Mouse (Mus musculus) stomach, postnatal 0 days (tissue): ENCODE measurements around the gene Zfp385a.

ENCODE experiments used
- CTCF ChIP-seq: IDR thresholded peaks from 2 replicates; pipeline ENCODE4 v1.5.1; 2016; ENCODE audit warnings: antibody characterized with exemption, low read depth, mild to moderate bottlenecking, moderate library complexity
- EP300 ChIP-seq: optimal IDR thresholded peaks from 2 replicates; pipeline ENCODE3; 2016; ENCODE audit warnings: antibody characterized with exemption

DNA sequence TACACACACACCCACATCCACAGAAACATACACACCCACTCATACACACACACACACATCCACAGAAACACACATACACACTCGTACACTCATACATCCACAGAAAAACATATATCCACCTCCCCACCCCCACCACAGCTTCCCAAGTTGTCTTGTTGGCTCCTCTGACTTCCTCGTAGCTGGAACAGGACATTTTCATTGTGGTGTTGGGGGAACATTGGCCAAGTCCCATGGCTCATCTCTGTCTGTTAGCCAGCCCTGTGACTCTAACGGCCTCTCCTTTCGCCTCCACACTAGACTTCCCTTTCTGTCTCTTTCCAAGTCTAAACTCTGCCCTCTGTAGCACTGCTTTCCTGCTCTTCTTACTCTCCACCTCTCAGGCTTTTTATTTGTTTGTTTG lies 17.9 kb upstream of the Zfp385a start:
- no peak for TF ChIP-seq EP300
- TF ChIP-seq CTCF, result no peak
